Mouse (Mus musculus) stomach, postnatal 0 days (tissue): Measurements from ENCODE around the gene Ugt1a8.

Source experiments
- CTCF ChIP-seq: IDR thresholded peaks from 2 replicates; pipeline ENCODE4 v1.5.1; 2016; ENCODE audit warnings: antibody characterized with exemption, low read depth, mild to moderate bottlenecking, moderate library complexity
- EP300 ChIP-seq: optimal IDR thresholded peaks from 2 replicates; pipeline ENCODE3; 2016; ENCODE audit warnings: antibody characterized with exemption

- no peak for TF ChIP-seq CTCF
- TF ChIP-seq EP300 = no peak
Observed at GRCm38 (mm10) chr1:88211812-88212211, 124.2 kb downstream of the Ugt1a8 start, which contains the start of gene Ugt1a1.
